ENCODE assay signal across 16 mouse cellular contexts in the genomic region with DNA sequence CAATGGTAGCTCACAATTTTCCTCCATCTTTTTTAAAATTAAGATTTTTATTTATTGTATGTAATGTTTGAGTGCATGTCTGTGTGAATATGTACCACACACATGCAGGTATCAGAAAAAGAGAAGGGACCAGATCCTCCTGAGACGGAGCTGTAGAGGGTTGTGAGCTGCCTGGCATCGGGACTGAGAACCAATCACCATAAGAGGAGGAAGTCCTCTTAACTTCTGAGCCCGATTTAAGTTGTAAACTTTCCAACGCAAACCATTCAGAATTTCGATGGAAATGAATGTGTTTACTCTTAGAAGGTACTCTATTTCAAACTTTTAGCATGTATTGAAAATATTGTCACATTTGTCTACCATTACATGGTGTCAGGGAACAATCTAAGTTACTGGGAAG.
DNase-seq lines count a peak whose midpoint lies in the region; ATAC-seq and TF ChIP-seq lines count a peak whose summit lies in the region.
"Had no signal": no experiment of that assay in that cellular context is flagged by ENCODE, and none has a peak within 500 bp of the region (broad histone marks: within the 10 kb centered on the region; RNA-seq: fewer than 3 reads in every experiment).

No protein-coding gene starts in this region.

- H3K4me1 ChIP-seq in kidney, adult 2 months (ENCODE audit: control insufficient read depth, insufficient read depth, low read length) = peaks cover 34% of the 10 kb centered on the region
- H3K4me1 ChIP-seq: embryonic facial prominence, embryonic 12.5 days; limb, embryonic 12.5 days; midbrain, embryonic 15.5 days had no signal

- peak; percentile 49 for ATAC-seq in CD4-positive, CD25-positive, alpha-beta regulatory T cell, adult 4 months
- ATAC-seq in megakaryocyte progenitor cell, adult 5-6 weeks (replicated peaks; ENCODE audit: poor library complexity) = peak; percentile 61; the same call in 1 of the 2 replicates
- ATAC-seq: forebrain, embryonic 16.5 days; midbrain, embryonic 15.5 days had no signal

- TF ChIP-seq POLR2A in kidney, adult 2 months (IDR thresholded peaks at IDR 0.05; ENCODE audit: low read depth, low read length) = no peak

- DNase-seq in kidney, adult 2 months = no peak
- no peak for DNase-seq in kidney, adult 11 months
- DNase-seq in induced T-regulatory cell, adult 2 months (ENCODE audit: low read depth) = peak; percentile 64
- no peak for DNase-seq in lung, postnatal 25 days (ENCODE audit: low spot score)
- no peak for DNase-seq in left cerebral cortex, adult 18-20 months (ENCODE audit: low spot score in 2 of 2)
- DNase-seq: adrenal gland, postnatal 25 days; cerebellum, adult 2 months; heart, postnatal 14 days; lung, embryonic 14.5 days had no signal

- no peak overlapping the region for H3K4me3 ChIP-seq in kidney, adult 2 months (ENCODE audit: insufficient read depth, low read depth, low read length)
- H3K4me3 ChIP-seq: embryonic facial prominence, embryonic 12.5 days; limb, embryonic 12.5 days; midbrain, embryonic 15.5 days had no signal

- WGBS in kidney, adult 2 months = 63% methylated on average over 5 of the region's 5 CpGs

- H3K36me3 ChIP-seq in kidney, adult 2 months (ENCODE audit: control insufficient read depth, insufficient read depth, low read length) = no peaks in the 10 kb centered on the region
- H3K36me3 ChIP-seq: embryonic facial prominence, embryonic 12.5 days; limb, embryonic 12.5 days; midbrain, embryonic 15.5 days had no signal

- no peaks in the 10 kb centered on the region for H3K27me3 ChIP-seq in kidney, adult 2 months (replicated peaks; ENCODE audit: control insufficient read depth, insufficient read depth, low read length)
- H3K27me3 ChIP-seq: embryonic facial prominence, embryonic 12.5 days; limb, embryonic 12.5 days; midbrain, embryonic 15.5 days had no signal

- no peak for TF ChIP-seq CTCF in kidney, adult 2 months (conservative IDR thresholded peaks at IDR 0.05; ENCODE audit: insufficient read depth, insufficient read length, low read depth, low read length)

- H3K27ac ChIP-seq in kidney, adult 2 months (ENCODE audit: insufficient read depth, low read depth, low read length) = peak overlapping the region; percentile 31
- H3K27ac ChIP-seq: embryonic facial prominence, embryonic 12.5 days; hindbrain, embryonic 14.5 days; limb, embryonic 12.5 days; midbrain, embryonic 15.5 days had no signal
